Mouse (Mus musculus): Measurements from ENCODE around the gene Nipal4.
"Not testable (repeated sequence)": the region's sequence is repeated elsewhere in the genome, so short reads cannot be mapped to it uniquely, and the experiment has no call there.

Nipal4 gene

DNA sequence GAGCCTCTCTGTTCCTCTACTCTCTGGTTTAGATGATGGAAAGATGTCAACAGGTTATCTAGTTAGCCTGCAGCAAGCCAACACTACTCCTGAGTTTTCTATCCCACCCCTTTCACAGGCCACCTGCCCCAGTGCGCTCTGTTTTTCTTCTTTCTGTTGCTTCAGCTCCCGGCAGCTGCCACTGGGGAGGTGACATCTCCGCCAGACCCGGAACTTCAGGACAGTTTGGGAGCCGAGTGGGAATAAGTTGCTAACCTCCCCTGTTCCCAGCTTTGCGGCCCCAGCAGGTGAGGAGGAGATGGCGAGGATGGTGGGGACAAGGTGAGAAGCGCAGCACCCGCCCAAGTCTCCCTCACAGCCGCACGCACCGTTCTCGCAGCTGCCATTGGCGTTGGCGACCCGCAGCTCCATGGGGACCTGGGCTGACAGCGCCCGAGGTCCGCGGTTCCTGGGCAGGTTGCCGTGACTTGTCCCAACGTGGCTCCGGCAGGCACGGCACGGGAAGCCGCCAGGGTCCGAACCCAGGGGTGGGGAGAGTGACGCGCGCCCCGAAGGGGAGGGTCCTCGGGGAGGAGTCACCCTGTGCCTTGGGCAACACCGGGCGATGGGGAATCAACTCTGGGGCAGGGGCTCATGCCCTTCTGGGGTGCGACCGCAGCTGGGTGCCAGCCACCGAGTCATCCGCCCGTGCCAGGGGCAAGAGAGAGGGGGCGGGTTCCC, at the start of gene Nipal4:
Gene Nipal4, minus strand, starts transcription at position 643 of the 720 bp plus-strand sequence.
- peak; percentile 54 for DNase-seq

DNA sequence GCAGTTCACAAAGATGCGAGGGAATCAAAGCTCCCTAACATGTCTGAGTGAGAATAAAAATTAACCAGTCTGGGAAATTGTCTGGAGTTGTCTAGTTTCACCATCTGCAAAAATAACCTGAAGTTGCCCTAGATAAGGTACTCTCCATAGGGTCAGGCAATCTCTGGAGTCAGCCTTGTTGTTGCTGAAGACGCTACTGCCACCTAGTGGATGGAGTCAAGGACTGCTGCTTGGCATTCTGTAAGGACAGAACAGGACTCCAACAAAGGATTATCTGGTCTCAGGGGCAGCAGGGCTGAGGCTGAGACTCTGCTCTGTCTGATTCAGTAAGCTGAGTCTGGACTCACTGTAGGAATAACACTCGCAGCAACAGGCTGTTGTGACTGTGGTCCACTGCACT, 49.0 kb upstream of the Nipal4 start:
- DNase-seq: peak; percentile 79

GRCm38 (mm10) chr11:46214368-46215230, 48.3 kb upstream of the Nipal4 start:
- DNase-seq: peak; percentile 22

GRCm38 (mm10) chr11:46213844-46214243, 47.5 kb upstream of the Nipal4 start:
- DNase-seq: peak; percentile 77

GRCm38 (mm10) chr11:46211858-46212257, 45.5 kb upstream of the Nipal4 start:
- no peak for DNase-seq

GRCm38 (mm10) chr11:46209884-46210283, 43.6 kb upstream of the Nipal4 start:
- no peak for DNase-seq

- peak; percentile 58 for DNase-seq
Observed at GRCm38 (mm10) chr11:46205639-46206409, 39.5 kb upstream of the Nipal4 start.

DNA sequence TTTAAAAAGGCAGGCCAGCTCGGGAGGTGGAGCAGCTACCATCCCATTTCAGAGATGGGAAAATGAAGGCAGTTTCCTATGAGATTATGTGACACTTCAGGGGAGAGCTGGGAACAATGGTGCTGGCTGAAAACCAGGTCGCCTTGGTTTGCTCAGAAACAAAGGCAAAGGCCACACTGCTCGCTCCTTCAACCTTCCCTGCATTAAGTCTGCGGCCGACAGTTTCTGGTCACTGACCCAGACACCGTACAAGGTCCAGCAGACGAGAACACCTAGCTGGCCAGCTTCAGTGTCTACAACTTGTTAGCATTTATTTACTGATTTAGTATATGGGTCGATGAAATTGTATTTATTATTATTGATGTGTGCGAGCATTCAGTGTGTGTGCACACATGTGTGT, 38.5 kb upstream of the Nipal4 start:
- no peak for DNase-seq

DNA sequence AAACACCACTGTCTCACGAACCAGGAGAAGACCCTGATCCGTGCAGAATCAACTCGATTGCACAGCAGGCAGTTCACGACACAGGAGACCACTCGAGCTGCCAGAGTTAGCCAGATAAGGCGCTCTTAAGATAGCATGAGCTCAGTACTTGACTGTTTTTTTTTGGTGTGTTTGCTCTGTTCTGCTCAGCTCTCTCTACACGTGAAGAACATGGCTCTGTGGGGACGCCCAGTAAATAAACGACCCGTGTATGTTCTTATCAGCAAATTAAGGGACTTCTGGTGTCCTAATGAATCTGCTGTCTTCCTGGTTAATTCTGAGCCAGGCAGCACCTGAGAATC, 36.2 kb upstream of the Nipal4 start:
- no peak for DNase-seq

DNA sequence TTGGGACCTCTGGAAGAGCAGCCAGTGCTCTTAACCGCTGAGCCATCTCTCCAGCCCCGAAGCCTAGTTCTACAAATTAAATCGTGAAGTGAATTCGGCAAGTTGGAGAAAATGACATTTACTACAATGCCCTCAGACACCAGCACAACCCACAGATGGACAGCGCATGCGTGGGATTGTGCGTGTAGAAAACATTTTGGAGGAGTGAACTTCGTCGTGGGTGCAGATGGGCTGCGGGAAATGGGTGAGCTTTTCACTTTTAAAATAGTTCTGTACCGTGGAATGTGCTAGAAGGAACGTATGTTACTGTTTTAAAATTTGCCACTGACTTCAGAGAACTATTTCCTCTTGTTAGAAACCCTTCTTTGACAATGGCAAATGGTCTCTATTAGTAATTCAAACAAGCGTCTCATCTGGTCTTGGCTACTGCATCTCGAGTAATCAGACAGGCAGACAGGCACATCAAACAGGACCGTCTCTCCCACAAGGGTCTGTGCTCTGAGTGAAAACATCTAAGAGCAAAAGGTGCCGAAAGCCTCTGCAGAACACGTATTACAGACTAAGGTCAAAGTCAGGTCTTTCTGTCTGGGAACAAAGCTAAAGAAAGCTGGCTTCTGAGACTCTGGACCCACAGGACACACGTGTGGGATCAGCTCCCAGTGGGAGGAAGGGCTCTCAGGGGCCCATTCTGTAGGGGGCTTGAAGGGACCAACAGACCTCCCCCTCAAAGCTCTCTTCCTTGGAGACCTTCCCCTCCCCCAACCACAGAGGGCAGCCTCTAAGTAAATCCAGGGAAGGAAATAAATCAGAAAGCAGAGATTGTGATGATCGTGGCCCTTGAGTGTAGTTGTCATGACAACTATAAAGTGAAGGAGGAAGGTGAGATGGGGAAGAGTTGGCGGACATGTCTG, 35.6 kb upstream of the Nipal4 start:
- DNase-seq: no peak

GRCm38 (mm10) chr11:46200664-46201063, 34.4 kb upstream of the Nipal4 start:
- no peak for DNase-seq

GRCm38 (mm10) chr11:46194175-46194574, 27.9 kb upstream of the Nipal4 start:
- peak; percentile 82 for DNase-seq

- DNase-seq: no peak
Observed at GRCm38 (mm10) chr11:46188283-46188682, 22.0 kb upstream of the Nipal4 start.

DNA sequence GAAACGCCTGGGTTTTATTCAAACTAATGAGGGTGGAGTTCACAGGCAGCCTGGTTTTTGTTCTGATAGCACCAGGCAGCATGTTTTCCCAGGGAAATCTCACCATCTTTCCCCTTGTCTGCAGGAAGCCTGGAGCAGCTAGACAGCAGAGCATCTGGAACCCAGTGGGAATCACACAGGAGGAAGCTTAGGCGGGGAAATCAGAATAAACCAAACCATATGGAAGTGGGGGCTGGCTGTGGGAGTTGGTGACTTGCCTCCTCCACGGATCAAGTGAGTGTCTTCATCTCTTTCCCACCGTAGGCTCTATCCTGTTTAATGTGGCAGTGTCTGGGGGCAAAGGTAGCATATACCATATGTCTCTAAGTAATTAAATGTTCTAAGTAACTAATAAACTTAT, 19.2 kb upstream of the Nipal4 start:
- DNase-seq: no peak

GRCm38 (mm10) chr11:46184946-46185345, 18.6 kb upstream of the Nipal4 start:
- no peak for DNase-seq

DNA sequence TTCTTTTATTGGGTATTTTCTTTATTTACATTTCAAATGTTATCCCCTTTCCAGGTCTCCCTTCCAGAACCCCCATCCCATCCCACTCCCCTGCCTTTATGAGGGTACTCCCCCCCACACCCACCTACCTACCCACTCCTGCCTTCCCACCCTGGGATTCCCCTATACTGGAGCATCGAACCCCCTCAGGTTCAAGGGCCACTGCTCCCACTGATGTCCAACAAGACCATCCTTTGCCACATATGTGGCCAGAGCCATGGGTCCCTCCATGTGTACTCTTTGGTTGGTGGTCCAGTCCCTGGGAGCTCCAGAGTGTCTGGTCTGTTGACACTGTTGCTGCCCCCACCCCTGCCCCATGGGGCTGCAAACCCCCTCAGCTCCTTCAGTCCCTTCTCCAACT, 15.7 kb upstream of the Nipal4 start:
- not testable (repeated sequence) for DNase-seq

- no peak for DNase-seq
Observed at GRCm38 (mm10) chr11:46177246-46178043, 11.1 kb upstream of the Nipal4 start.

DNA sequence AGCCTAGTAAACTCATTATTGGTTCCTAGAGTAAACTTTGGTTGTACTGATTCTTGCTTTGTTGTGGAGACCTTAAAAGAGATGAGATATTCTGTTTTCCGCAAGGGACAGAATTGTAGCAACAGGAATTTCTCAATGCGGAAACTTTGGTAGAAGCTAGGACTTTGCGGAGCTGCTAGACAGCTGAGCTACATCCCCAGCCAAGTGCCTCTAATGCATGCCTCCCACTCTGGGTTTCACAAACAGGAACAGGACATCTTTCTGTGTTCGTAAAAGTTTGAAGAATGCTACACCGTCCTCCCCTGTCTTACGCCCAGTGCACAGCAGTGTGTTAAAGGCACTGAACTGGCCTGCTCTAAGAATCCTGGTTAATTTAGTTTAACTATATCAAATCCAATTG, 9.8 kb upstream of the Nipal4 start:
- DNase-seq: no peak

- no peak for DNase-seq
Observed at GRCm38 (mm10) chr11:46172128-46172527, 5.8 kb upstream of the Nipal4 start.

GRCm38 (mm10) chr11:46169908-46170307, 3.6 kb upstream of the Nipal4 start:
- no peak for DNase-seq

- DNase-seq: no peak
Observed at GRCm38 (mm10) chr11:46168506-46168905, 2.2 kb upstream of the Nipal4 start.

Data from kidney, postnatal 10 days (tissue).